Mouse (Mus musculus) heart, adult 11 months (tissue): ENCODE measurements around the gene Ccdc85c.
A peak's percentile ranks its signal among the peaks of the same experiment; 100 is the strongest.

ENCODE experiments used
- DNase-seq: peaks from one replicate; pipeline ENCODE4 v3.0.0; 2022

Gene Ccdc85c

DNA sequence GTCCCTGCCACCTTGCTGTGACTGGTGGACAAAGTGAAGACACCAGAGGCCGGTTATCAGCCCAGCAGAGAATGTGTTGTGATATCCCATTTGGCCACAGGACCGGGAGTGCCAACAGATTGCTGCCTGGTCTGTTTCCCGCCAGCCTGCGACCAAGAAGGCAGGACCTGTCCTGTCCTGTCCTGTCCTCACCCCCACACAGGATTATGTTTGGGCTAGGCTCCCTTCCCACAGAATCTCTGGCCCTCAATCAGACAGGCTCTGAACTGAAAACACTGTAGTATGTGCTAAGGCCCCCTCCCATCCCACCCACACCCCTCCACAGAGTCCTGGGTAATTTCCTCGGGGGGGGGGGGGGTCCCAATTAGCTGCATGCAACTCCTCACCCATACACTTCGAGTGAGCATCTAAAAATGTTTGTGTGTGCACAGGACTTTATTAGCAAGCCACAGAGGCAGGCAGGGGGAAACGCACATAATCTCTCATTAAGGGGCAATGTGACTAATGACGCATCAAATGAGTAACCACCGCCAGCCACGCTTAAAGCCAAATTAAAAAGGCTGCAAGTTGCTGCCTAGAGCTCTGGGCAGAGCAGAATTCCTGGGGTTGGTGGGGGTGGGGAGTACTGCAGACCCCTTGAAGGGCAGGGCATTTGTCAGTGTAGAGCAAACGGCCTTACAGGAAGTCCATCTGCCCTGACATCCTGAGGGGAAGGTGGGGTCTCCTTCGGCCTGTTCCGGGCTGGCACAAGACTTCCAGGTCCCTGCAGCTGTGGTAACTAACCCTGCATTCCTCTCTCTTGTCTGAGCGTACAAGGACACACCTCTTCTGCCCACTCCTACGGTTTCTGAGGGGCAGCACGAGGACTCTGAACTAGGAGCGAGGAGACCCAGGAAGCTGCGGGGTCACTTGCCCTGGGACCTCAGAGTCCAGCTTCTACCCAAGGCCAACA is 61.9 kb downstream of the Ccdc85c start:
- DNase-seq = no peak

DNA sequence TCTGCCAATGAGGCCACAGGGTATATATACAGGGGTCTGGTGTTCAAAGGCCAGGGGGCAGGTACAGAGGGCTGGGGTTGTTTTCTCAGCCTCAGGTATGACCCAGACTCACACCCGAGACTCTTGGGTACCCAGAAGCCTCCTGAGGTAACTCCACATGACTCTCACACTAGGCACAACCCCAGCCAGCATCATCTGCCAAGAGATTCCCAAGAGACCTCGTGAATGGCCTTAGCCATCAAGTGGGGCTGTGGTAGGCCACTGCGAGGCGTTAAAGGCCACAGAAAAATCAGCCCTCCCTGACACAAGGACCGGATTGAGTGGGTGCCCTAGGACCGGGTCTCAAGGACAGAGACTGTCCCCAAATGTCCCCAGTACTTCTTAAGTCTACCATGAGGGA is 62.7 kb downstream of the Ccdc85c start:
- no peak for DNase-seq

DNA sequence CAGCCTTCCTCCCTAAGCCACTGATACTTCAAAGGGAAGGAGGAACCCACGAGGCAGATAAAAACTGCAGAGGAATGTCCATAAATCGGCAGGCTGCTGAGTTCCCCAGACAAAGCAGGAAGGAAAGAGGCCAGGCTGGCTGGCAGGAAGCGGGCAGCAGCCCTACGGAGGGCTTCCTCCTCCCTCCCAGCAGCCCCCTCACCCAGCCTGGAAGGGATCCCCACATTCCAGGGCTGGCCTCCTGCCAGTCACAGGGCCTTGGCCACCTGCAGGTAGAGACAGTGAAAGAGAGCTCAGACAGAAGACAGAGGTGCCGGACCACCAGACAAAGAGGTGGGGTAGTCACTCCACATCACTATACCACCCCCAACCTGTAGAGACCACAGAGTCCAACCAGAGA is 63.2 kb downstream of the Ccdc85c start:
- DNase-seq = no peak

DNA sequence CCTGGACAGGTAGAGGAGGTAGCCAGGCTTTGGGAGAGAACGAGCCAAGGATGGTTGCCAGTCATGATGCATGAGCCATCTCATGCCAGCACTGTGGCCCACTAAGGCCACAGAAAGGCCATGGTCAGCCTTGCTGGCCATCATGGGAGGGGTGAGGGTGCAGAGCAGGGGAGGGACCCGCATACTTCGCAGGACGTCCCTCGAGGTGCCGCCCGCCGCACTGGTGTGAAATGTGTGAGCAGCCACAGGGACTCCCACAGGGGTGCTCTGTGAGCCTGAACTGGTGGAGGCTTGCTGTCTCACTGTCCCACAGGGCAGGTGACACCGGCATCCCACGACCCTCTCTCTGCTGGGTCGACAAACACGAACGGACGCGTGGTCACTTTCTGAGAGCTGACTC is 64.6 kb downstream of the Ccdc85c start:
- no peak for DNase-seq

DNA sequence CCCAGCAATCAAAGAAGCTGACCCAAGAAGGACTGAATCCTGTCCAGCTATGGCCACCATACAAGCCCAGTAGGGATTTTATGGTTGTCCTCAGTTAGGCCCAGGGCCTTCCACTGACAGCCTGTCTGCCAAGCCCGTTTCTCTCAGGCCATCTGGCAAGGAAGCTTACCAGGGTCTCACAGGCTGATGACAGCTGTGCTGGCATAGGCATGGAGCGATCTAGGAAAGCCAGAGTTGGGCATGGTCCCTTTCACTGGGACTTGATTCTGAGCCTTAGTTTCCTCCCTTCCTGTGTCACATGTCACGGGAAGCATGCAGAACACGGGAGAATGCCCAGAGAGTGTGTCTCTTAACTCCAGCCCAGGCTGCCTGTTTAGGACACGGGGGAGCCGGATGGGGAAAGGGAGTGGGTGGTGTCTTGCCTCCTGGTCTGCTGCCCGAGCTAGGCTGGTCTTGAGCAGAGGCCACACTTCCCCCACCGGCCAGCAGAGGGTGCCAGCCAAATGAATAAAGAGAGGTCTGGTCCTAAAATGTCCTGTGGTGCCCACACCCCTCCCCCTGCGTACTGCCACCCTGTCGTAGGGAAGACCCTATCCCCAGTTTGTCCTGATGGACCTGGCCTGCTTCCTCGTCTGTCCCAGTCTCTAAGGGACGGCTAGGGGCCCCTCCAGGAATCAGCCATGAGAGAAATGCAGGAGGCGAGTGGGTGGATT is 66.3 kb downstream of the Ccdc85c start:
- peak; percentile 97 for DNase-seq

DNA sequence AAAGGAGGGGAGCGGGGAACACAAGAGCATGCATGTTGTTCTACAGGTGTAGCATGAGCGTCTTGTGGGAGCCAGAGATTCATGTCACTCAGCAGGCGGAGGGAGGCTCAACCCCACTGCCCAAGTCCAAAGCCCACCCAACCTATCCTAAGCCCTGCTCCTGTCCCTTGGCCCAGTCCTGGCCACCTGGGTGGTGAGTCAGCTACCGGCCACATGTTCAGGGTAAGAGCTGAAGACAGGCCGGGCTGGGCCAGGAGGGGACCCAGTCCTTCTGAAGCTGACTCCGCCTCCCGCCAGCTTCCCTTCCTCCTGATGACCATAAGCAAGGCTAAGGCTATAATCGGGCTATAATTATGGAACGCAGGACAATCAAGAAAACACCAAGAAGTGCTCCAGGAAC is 67.0 kb downstream of the Ccdc85c start:
- no peak for DNase-seq

DNA sequence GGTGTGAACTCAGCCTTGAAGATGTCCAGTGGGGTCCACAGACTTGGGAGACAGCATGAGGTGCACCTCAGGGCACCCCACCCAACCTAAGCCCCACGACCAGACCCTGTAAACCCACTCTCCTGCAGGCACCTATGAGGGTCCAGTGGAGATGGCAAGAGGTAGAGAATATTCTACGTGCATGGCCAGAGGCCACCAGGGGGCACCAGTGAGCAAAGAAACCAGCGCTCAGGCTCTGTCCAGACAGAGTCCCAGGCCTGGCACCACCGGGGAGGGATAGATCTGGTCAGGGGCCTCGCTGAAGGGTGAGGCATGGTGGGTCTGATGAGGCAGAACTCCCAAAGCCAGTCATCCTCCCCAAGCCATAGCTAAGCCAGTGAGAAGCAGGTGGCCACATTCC is 68.6 kb downstream of the Ccdc85c start:
- DNase-seq = no peak

DNA sequence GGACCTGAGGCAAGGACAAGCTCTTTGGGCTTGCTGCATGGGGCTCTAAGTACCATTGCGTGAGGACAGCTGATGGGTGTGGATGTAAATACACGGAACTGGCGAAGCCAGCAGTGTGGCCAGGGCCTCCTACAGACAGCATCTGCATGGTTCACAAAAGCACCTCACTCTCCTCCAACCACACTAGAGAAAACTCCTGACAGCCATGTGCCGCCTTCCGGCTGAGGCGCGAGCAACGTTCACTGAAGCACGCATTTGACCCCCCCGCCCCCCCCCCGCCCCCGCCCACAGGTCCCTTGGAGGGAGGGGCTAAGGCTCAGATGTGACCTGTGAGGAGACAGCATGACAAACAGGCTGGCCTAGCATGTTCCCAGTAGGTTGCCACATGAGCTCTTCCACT is 70.2 kb downstream of the Ccdc85c start:
- DNase-seq = no peak

DNA sequence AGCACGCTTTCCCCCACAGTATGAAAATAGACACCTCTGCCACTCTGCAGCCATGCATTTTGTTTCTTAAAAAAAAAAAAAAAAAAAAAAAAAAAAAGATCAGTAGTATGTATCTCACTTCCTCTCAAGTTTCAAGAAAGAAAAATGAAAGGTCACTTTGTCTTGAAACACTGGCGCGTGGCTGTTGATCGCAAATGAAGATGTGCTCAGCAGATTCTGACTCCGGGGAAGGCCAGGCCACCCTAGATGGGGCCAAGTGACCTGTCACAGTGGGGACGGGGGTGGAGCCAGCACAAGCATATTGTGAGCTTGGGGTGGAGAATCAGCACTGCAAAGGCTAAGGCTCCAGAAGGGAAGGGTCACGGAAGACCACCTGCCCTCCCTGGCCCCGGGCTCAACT is 71.3 kb downstream of the Ccdc85c start:
- DNase-seq = no peak

DNA sequence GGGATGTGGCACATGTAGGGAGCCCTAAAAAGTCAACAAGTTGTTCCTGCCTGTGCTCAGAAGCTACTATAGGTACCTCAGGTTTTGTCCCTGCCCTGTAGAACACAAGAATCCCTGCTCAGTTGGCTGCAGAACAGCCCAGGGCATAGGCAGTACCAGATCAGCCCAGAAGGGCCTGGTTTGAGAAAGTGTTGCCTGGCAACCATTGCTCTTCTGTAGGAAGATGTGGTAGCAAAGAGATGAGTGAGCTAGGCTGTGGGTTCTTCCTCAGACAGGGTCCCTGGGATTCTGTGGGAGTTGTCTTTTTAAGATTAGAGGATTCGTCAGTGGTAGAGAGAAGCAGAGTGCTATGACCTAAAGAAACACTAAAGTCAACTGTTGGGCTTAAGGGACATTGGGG is 75.1 kb downstream of the Ccdc85c start:
- DNase-seq = no peak

DNA sequence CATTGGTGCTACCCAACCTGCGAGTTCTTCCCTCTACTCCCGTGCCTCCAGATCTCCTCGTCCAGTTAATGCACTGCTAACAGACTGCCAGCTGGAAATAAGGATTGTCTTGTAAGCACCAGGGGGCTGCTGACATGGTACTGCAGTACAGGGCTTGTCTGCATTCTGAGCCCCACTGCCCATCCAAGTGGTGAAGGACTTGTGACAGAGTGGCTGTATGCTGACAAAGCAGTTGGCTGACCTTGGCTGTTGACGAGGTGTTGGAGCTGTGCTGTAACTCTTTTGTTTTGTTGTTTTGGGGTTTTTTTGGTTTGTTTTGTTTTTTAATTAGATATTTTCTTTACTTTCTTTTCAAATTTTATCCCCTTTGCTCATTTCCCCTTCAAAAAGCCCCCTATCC is 76.8 kb downstream of the Ccdc85c start:
- no peak for DNase-seq

DNA sequence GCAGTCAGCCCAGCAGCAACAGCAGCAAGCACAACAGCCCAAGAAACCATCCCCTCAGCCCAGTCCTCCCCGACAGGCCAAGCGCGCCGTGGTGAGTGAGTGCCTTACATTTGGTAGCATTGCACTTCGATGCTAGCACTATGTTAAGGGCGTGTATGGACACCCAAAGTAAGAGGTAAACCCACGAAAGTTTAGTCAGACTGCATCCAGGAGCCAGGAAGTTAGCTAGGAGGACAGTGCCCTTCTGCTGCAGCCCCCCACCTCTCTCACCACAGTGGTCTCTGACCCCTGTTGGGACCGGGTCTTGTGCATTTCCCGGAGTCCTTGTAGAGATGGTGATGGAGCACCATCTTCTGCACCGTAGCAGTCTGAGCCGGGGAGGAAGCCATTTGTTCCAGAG is 79.5 kb downstream of the Ccdc85c start:
- DNase-seq = peak; percentile 90

DNA sequence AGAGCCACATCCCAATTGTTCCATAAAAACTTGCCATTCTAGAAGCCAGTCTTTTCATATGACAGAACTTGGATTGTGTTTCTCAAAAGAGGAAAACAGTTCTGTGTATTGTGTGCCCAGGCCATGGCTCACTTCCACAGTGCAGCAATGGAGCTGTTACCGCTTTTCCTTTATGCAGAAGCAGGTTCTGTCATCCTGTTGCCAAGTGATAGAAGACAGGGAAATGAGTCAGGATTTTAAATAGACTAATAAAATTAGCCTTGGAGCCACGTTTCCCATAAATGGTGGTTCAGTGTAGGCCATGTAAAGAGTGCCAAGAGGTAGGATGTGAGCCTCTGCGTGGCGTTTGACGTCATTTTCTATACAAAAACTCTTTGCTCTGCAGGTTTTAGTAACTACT is 81.3 kb downstream of the Ccdc85c start:
- DNase-seq = peak; percentile 89

DNA sequence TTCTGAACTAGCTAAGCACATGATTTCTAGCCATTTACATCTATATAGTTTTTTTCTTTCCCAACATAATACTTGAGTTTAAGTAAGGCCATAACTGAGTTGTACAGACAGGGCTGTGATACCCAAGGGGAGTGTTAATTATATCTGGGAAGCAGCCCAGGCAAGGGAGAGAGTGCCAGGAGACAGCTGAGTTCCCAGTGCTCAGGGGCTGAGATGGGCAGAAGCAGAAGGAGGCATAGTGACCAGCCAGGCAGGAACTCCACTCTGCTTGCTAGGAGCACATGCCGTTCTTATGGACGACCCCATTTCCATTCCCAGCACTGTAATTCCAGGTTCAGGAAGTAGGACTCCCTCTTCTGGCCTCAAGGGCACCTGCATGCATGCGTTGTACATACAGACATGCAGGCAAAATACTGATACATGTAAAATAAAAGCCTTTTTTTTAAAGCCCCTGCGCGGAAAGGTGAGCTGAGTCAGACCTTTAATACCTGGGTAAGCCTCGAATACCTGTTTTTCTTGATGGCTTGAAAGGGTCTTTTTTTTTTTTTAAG is 87.6 kb downstream of the Ccdc85c start:
- DNase-seq = no peak

DNA sequence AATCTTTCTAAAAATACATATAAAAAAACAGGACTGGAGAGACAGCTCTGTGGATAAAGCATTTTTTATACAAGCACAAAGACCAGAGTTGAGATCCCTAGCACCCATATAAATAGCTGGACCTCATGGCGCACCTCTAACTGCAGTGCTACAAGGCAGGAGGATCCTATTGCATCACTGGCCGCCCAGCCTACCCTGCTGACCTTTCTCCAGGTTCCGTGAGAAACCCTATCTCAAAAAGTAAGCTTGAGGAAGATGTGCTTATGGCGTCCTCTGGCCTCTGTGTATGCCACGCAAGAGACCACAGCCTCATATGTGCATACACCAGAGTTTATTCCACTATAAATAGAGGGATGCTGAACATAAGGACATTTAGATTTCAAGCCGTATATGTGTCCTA is 93.5 kb downstream of the Ccdc85c start:
- DNase-seq = peak; percentile 79

DNA sequence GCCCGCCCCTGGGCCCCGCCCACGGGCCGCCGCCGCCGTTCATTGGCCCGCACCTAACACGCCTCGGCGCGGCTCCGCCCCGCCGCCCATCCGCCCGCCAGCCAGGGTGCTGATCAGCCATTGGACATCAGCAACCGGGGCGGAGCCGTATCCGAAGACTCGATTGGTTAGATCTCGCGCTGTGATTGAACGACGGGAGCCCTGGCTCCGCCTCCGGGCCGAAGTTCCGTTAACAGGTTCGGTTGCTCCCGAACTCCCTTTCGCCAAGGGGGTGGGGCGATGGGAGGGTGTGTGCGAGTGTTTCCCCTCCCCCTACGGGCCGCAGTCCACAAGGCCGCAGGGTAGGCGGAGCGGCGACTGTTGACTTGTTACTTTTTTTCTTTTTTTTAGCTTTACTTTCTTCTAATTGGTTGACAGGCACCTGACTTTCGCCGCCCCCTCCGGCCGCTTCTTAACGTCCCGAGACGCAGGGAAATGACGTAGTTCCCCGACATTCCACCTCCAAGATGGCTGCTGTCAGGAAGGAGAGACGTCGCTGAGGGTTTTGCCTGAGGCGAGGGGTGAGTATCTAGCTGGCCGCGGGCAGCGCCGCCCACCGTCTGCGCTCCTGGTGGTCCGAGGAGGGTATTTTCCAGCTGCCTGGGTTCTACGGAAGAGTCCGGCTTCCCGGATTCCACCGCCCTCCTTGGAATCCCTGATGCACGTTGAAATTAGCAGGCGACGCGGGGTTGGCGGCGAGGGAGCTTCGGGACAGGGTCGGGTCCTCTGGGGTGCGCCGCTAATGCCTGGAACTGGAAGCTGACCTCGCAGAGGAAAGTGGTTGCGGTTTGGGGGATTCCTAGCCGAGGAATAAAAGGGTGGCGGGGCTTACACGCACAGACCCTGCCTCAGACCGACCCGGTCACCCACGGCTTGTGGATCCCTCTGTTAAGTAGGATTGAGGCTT is 95.6 kb downstream of the Ccdc85c start, which contains the start of gene Ccnk:
Ccnk (plus strand) TSS at position 259 of the 946 bp plus-strand sequence.
- peak; percentile 100 for DNase-seq

DNA sequence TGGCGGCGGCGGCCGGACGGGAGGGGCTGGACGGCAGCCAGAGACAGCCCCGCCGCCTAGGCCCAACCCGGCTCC is 96.1 kb downstream of the Ccdc85c start, which contains the start of gene Setd3:
Setd3 (minus strand) TSS at position 69 of the 75 bp plus-strand sequence.
- DNase-seq = no peak

DNA sequence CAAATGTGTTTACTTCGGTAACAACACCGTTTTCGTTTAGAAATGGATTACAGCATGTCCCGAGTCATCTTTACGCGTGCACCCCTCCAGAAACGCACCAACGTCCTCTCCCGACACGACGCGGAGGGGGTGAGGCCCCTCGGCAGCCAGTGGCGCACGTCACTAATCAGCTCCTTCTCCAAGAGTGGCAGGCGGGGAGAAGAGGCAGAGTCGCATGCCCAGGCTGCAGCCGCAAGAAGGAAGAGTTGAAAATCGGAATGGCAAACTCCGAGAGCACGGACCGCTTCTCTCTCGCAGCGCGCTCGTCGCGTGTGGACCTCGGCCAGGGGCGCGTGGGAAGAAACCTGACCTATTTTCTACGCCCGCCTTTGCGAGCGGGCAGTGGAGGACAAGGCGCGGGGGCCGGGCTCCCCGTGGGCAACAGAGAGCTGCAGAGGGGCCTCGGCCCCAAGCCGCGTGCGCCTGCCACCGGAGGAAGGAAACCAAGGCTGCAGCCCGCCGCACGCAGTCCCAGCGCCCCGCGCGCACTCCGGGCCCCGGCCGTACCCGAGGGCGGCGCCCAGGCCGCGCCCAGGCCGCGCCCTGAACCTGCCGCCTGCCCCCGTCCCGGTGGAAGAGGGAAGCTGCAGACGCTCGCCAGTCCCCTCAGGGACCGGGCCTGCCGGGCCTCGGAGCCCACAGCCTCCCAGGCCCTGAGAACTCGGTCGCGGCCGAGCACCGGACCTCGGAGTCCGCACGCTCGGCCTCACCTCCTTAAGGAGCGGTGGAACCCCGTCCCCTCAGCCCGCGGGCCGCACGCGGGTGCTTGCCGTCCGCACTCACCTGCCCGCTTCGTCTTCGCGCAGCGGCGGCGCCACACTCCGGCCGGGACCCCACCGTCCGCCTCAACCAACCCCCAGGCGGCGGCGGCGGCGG is 96.6 kb downstream of the Ccdc85c start:
- DNase-seq = peak; percentile 96

DNA sequence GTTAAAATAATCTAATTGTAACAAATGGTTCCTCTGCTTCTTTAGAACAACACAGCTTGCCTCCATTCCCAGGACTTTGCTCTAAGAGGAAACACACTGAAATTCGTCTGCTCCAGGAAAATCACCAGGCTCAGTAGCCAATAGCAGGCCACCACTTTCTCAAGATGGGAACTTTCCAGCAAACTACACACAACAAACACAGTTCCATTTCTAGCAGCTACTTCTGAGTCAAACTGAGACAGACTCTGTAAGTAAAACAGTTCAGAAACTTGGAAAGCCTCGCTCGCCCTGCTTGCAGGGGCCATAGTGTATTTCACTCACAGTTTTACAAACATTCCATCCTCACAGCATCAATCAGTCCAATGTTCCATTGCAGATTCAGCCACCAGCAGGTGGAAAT is 98.9 kb downstream of the Ccdc85c start:
- DNase-seq = peak; percentile 80

DNA sequence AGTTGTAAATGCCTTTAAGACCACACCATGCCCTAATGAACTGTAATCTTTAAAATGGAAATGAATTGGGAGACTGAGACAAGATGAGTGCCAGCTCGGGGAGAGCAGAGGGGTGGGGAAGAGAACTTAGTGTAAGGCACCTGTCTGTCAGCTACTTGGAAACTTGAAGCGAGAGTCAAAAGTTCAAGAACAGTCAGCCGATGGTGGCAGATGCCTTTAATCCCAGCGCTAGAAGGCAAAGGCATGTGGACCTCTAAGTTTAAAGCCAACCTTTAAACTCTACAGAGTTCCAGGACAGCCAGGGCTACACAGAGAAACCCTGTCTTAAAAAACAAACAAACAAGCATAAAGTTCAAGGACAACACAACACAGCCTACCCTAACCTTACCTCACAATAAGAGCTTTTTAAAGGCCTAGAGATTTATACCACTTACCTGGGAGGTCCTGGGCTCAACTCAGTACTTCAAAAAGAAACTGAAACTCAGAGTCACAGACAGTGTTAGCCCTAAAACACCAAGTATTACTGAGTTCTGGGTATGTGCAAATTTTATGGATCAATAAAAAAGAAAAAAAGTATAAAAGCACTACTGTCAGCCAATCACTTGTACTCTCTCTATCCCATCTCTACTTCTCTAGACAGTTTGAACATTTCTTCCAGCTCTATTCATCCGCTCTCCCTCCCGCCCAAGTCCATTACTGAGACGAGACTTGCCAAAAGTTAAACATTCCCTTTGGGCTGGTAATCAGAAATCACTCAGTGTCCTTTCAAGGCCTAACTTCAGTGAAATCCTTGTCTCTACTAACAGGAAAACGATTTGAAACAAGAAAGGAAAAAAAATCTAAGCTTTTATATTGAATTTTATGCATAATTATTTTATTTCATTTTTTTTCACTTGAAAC is 100.4 kb downstream of the Ccdc85c start:
- no peak for DNase-seq

DNA sequence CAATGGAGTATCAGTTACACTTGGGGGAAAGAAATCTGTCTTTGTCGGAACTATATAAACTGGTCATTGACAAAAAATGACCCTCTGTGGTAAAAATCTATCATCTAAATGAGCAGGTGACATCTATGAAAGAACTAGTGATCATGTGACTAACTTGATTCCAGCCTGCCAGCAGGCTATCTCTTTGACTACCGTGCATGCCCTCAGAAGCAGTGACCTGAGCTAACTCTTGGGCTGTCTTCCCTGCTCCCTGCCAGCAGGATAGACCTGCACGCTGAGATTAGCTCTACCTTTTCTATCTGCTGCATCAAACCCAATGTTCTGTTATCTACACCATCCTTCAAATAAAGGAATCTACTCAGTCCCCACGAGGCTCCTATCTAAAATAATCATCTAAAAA is 102.6 kb downstream of the Ccdc85c start:
- DNase-seq = no peak
